Mouse (Mus musculus): ENCODE data around the gene Paf1.

DNA sequence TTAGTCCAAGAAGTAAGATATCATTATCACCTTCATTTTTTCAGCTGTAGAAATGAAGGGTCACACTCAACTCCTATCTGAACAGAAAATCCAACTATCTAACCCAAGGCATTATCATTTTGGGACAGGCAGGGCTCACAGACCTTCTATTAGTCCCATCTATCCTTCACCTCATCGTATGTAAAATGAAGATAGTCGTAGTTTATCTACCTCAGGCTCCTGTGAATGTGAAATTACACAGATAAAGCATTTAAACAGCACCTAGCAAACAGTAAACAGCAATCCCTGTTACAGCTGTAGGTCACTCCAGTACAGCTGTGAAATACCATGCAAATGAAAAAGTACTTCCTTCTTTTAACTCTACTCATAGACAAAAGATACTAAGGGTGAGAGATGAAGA is 39.5 kb downstream of the Paf1 start:
- peak; percentile 59 for TF ChIP-seq TAL1 (IDR thresholded peaks at IDR 0.05; ENCODE audit: low read length)
- peak; percentile 62 for TF ChIP-seq GATA1 (IDR thresholded peaks at IDR 0.05; ENCODE audit: low read length)

Measured in erythroblast, embryonic 14.5 days (primary cell).